Mouse (Mus musculus) kidney, adult 2 months (tissue): Measurements from ENCODE around the gene Fosb. TPM values are rescaled to one million over a fixed set of nuclear protein-coding genes. Genes with fewer than 3 reads are reported as not detected.

ENCODE experiments used
- DNase-seq: peaks from one replicate; pipeline ENCODE4 v3.0.0; 2021
- H3K27ac ChIP-seq: fragments of 200-500 bp; 2 replicates; pipeline ENCODE4 v1.5.1; 2012; ENCODE audit warnings: low read depth, low read length, control low read depth, inconsistent platforms; ENCODE audit not compliant: insufficient read depth
- H3K27me3 ChIP-seq: fragments of 200-500 bp; replicated peaks from 2 replicates; pipeline ENCODE4 v1.6.1; 2012; ENCODE audit warnings: mild to moderate bottlenecking, moderate library complexity, low read length, inconsistent platforms; ENCODE audit not compliant: control insufficient read depth, insufficient read depth
- H3K36me3 ChIP-seq: fragments of 200-500 bp; 2 replicates; pipeline ENCODE4 v1.6.1; 2012; ENCODE audit warnings: mild to moderate bottlenecking, moderate library complexity, low read length, inconsistent platforms; ENCODE audit not compliant: control insufficient read depth, insufficient read depth
- H3K4me1 ChIP-seq: fragments of 200-500 bp; 2 replicates; pipeline ENCODE4 v1.6.1; 2011; ENCODE audit warnings: low read length; ENCODE audit not compliant: control insufficient read depth, insufficient read depth
- H3K4me3 ChIP-seq: fragments of 200-500 bp; 2 replicates; pipeline ENCODE4 v1.5.1; 2011; ENCODE audit warnings: mild to moderate bottlenecking, low read depth, low read length, control low read depth; ENCODE audit not compliant: insufficient read depth
- CTCF ChIP-seq: fragments of 200-500 bp; conservative IDR thresholded peaks from 2 replicates; pipeline ENCODE4 v1.5.1; 2011; ENCODE audit warnings: low read depth, mild to moderate bottlenecking, control low read depth, low read length, moderate library complexity, mixed read lengths; ENCODE audit not compliant: insufficient read depth, insufficient read length
- POLR2A ChIP-seq: fragments of 200-500 bp; IDR thresholded peaks from one replicate; pipeline ENCODE4 v1.6.1; 2011; ENCODE audit warnings: low read depth, low read length, control low read depth
- WGBS: fragments of 180-500 bp; shearing (Covaris S2); methylation state at CpG from one replicate; pipeline ENCODE4 v1.1.7; 2018; 5-methylcytosine and 5-hydroxymethylcytosine counted together
- polyA plus RNA-seq: library from polyadenylated mRNA; depleted of rRNA; stranded (reverse); fragments of >200 nt; gene quantifications from 2 replicates; pipeline ENCODE4 v1.2.3, GENCODE M21; 2012

Fosb gene
- polyA plus RNA-seq, 1 experiment: 0.17 TPM

- H3K36me3 ChIP-seq: no peaks in the 10 kb centered on the region
- H3K4me3 ChIP-seq: no peak overlapping the region
- no peak for TF ChIP-seq CTCF
- TF ChIP-seq POLR2A: no peak
- no peak overlapping the region for H3K27ac ChIP-seq
- 54% methylated on average over 16 of the region's 16 CpGs for WGBS
- H3K27me3 ChIP-seq: no peaks in the 10 kb centered on the region
- no peak for DNase-seq
- H3K4me1 ChIP-seq: peaks cover 6% of the 10 kb centered on the region; the same call in 1 of the 2 replicates
Measured at GRCm38 (mm10) chr7:19305796-19306765, 3.8 kb downstream of the Fosb start.

GRCm38 (mm10) chr7:19305413-19305735 lies 4.5 kb downstream of the Fosb start:
- no peaks in the 10 kb centered on the region for H3K36me3 ChIP-seq
- peaks cover 3% of the 10 kb centered on the region; the same call in 1 of the 2 replicates for H3K4me1 ChIP-seq
- TF ChIP-seq POLR2A (no peak), CTCF (no peak)
- H3K27ac ChIP-seq: no peak overlapping the region
- no peak for DNase-seq
- WGBS: 21% methylated on average over 6 of the region's 6 CpGs
- H3K4me3 ChIP-seq: no peak overlapping the region
- H3K27me3 ChIP-seq: no peaks in the 10 kb centered on the region

- Histone ChIP-seq H3K36me3 (no peaks in the 10 kb centered on the region), H3K27ac (no peak overlapping the region), H3K4me3 (peak overlapping the region; percentile 31), H3K4me1 (peaks cover 3% of the 10 kb centered on the region; the same call in 1 of the 2 replicates), H3K27me3 (no peaks in the 10 kb centered on the region)
- WGBS: 5% methylated on average over 47 of the region's 48 CpGs
- no peak for TF ChIP-seq POLR2A
- TF ChIP-seq CTCF: no peak
- no peak for DNase-seq
Measured at GRCm38 (mm10) chr7:19304501-19305412, 5.1 kb downstream of the Fosb start.

- no peak overlapping the region for H3K27ac ChIP-seq
Measured at GRCm38 (mm10) chr7:19303770-19304169, 6.1 kb downstream of the Fosb start.

GRCm38 (mm10) chr7:19303046-19303305 lies 6.9 kb downstream of the Fosb start:
- Histone ChIP-seq H3K36me3 (no peaks in the 10 kb centered on the region), H3K27me3 (no peaks in the 10 kb centered on the region), H3K27ac (no peak overlapping the region), H3K4me1 (peaks cover 3% of the 10 kb centered on the region; the same call in 1 of the 2 replicates), H3K4me3 (no peak overlapping the region)
- 92% methylated on average over 12 of the region's 12 CpGs for WGBS
- DNase-seq: no peak
- TF ChIP-seq POLR2A: no peak
- no peak for TF ChIP-seq CTCF

More at GRCm38 (mm10) chr7:19303770-19304169, 6.1 kb downstream of the Fosb start:
- 3% methylated on average over 16 of the region's 16 CpGs for whole genome bisulfite sequencing
- DNase-seq: peak; percentile 74
- Histone ChIP-seq H3K36me3 (no peaks in the 10 kb centered on the region), H3K4me1 (peaks cover 3% of the 10 kb centered on the region; the same call in 1 of the 2 replicates), H3K27me3 (no peaks in the 10 kb centered on the region), H3K4me3 (no peak overlapping the region)
- no peak for TF ChIP-seq POLR2A
- peak; percentile 76 for TF ChIP-seq CTCF

- 54% methylated on average over 13 of the region's 13 CpGs for WGBS
Measured at GRCm38 (mm10) chr7:19302264-19303045, 7.4 kb downstream of the Fosb start.

More at GRCm38 (mm10) chr7:19302264-19303045, 7.4 kb downstream of the Fosb start:
- peaks cover 3% of the 10 kb centered on the region; the same call in 1 of the 2 replicates for H3K4me1 ChIP-seq
- no peaks in the 10 kb centered on the region for H3K27me3 ChIP-seq
- no peaks in the 10 kb centered on the region for H3K36me3 ChIP-seq
- no peak overlapping the region for H3K4me3 ChIP-seq
- TF ChIP-seq POLR2A: no peak
- TF ChIP-seq CTCF: no peak
- DNase-seq: no peak
- no peak overlapping the region for H3K27ac ChIP-seq
